Mouse (Mus musculus) liver, adult 2 months (tissue): ENCODE measurements around the gene Raly. TPM values are rescaled to one million over a fixed set of nuclear protein-coding genes. Genes with fewer than 3 reads are reported as not detected.

ENCODE experiments used
- DNase-seq: peaks from one replicate; pipeline ENCODE4 v3.0.0-alpha.2; 2011; ENCODE audit warnings: low read depth, low spot score; ENCODE audit errors: extremely low read depth
- H3K27ac ChIP-seq: fragments of 200-500 bp; replicated peaks from 2 replicates; pipeline ENCODE4 v1.5.1; 2012; ENCODE audit warnings: low read depth, mild to moderate bottlenecking, control low read depth, inconsistent platforms, low read length; ENCODE audit not compliant: insufficient read depth
- H3K27me3 ChIP-seq: fragments of 200-500 bp; 2 replicates; pipeline ENCODE4 v1.6.1; 2012; ENCODE audit warnings: mild to moderate bottlenecking, moderate library complexity, low read length, inconsistent platforms; ENCODE audit not compliant: control insufficient read depth, insufficient read depth
- H3K36me3 ChIP-seq: fragments of 200-500 bp; 2 replicates; pipeline ENCODE4 v1.6.1; 2012; ENCODE audit warnings: low read length, inconsistent platforms; ENCODE audit not compliant: control insufficient read depth, insufficient read depth
- H3K4me1 ChIP-seq: fragments of 200-500 bp; 2 replicates; pipeline ENCODE4 v1.6.1; 2011; ENCODE audit warnings: low read length; ENCODE audit not compliant: control insufficient read depth, insufficient read depth
- H3K4me3 ChIP-seq: fragments of 200-500 bp; 2 replicates; pipeline ENCODE4 v1.5.1; 2011; ENCODE audit warnings: low read depth, mild to moderate bottlenecking, control low read depth, low read length, moderate library complexity; ENCODE audit not compliant: insufficient read depth
- H3K79me2 ChIP-seq: fragments of 200-500 bp; 2 replicates; pipeline ENCODE4 v1.6.1; 2012; ENCODE audit warnings: inconsistent platforms, mild to moderate bottlenecking, low read length, moderate library complexity; ENCODE audit not compliant: control insufficient read depth, insufficient read depth
- H3K9ac ChIP-seq: fragments of 200-500 bp; 2 replicates; pipeline ENCODE4 v1.6.1; 2012; ENCODE audit warnings: low read depth, mild to moderate bottlenecking, control low read depth, inconsistent platforms, low read length
- CTCF ChIP-seq: fragments of 200-500 bp; IDR thresholded peaks from 2 replicates; pipeline ENCODE4 v1.5.1; 2011; ENCODE audit warnings: low read depth, low read length, control low read depth
- POLR2A ChIP-seq: fragments of 200-500 bp; IDR thresholded peaks from 2 replicates; pipeline ENCODE4 v1.6.1; 2011; ENCODE audit warnings: low read length, control low read depth; ENCODE audit not compliant: insufficient read depth; ENCODE audit errors: extremely low read depth
- WGBS: fragments of 180-500 bp; shearing (Covaris S2); methylation state at CpG from one replicate; pipeline ENCODE4 v1.1.7; 2018; 5-methylcytosine and 5-hydroxymethylcytosine counted together
- polyA plus RNA-seq: library from polyadenylated mRNA; depleted of rRNA; stranded (reverse); fragments of >200 nt; gene quantifications from 2 replicates; pipeline ENCODE4 v1.2.3, GENCODE M21; 2012
- total RNA-seq: library from RNA; depleted of rRNA; stranded (reverse); fragments of >200 nt; gene quantifications from 2 replicates; pipeline ENCODE4 v1.2.3, GENCODE M21; 2014

Raly gene
- total and polyA plus RNA-seq, 2 experiments: 57.6 to 79.0 TPM

DNA sequence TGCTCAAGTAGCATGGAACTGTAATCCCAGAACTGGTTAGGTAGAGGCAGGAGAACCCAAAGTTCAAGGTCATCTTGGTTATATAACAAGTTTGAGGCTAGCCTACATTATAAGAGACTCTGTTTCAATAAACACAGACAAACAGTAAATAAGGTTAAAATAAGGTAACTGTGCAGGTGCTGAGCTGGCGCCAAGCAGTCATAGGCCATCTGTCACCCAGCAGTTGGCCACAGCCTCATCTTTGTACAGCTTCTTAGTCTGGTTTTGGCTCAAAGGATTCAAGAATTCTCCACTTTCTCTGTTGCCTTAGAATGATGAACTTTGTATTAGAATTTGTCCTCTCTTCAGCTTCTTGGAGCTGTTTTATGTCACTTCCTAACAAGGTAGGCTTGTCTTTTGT lies 77.2 kb downstream of the Raly start:
- no peak overlapping the region for H3K4me3 ChIP-seq
- H3K4me1 ChIP-seq: peaks cover 2% of the 10 kb centered on the region; the same call in 1 of the 2 replicates
- H3K27me3 ChIP-seq: no peaks in the 10 kb centered on the region
- peaks cover 65% of the 10 kb centered on the region for H3K36me3 ChIP-seq
- 43% methylated on average over 1 of the region's 1 CpGs for WGBS
- H3K27ac ChIP-seq: peak overlapping the region; percentile 50; the same call in 1 of the 2 replicates
- TF ChIP-seq POLR2A (no peak), CTCF (no peak)
- DNase-seq: peak; percentile 67
- no peak overlapping the region for H3K9ac ChIP-seq
- H3K79me2 ChIP-seq: no peaks in the 10 kb centered on the region

DNA sequence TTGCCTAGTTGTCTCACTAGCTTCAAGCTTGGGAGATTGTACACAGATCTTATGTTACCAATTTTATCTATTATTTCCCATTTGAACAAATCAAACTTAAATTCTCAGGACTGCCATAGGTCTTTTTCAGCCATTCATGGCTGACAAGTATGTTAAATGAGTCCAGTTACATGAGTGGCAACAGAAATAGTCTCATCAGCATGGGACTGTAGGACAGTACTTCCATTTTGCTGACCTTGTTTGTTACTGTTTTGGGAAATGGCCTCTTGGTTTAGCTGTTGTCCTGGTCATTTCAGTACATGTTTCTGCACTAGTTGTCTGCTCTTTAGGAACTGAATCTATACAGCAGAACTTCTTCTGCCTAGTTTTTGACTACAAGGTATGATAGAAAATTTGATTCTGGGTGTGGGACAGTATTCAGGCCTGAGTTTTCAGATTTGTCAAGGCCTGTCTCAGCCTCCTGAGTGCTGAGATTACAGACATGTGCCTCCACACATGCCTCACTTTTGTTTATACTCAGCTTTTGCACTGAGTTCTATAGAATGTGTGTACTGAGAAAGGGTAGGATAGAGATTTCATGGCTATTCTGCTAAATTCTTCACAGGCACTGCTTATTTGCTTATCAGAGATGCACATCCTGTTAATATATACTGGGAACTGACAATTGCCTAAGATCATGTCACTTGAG lies 79.2 kb downstream of the Raly start:
- no peak overlapping the region for H3K9ac ChIP-seq
- peaks cover 67% of the 10 kb centered on the region for H3K36me3 ChIP-seq
- no peak overlapping the region for H3K27ac ChIP-seq
- peaks cover 2% of the 10 kb centered on the region; the same call in 1 of the 2 replicates for H3K4me1 ChIP-seq
- no peak for DNase-seq
- H3K27me3 ChIP-seq: no peaks in the 10 kb centered on the region
- H3K4me3 ChIP-seq: no peak overlapping the region
- H3K79me2 ChIP-seq: no peaks in the 10 kb centered on the region
- TF ChIP-seq POLR2A (no peak), CTCF (no peak)

DNA sequence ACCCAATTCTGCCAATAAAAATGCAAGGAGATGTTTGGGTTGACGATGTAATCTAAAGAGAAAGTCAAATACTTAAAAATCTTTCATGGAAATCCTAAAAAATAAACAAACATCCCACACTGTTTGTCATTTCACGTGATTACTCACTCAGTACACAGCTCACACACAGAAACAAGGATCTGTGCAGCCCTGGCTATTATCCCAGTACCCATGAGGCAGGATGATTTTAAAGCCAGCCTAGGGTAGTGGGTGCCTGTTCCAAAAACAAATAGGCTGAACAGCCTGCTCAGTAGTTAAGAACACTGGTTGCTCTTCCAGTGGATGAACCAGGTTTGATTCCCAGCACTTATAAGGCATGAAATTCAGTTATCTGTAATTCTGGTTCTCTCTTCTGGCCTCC lies 85.7 kb downstream of the Raly start:
- H3K36me3 ChIP-seq: peaks cover 59% of the 10 kb centered on the region
- no peaks in the 10 kb centered on the region; the same call in 1 of the 2 replicates for H3K4me1 ChIP-seq
- no peak for DNase-seq
- no peak overlapping the region for H3K9ac ChIP-seq
- TF ChIP-seq POLR2A (no peak), CTCF (no peak)
- H3K4me3 ChIP-seq: no peak overlapping the region
- 46% methylated on average over 2 of the region's 2 CpGs for WGBS
- no peak overlapping the region for H3K27ac ChIP-seq
- no peaks in the 10 kb centered on the region for H3K27me3 ChIP-seq
- H3K79me2 ChIP-seq: no peaks in the 10 kb centered on the region; the same call in 1 of the 2 replicates

DNA sequence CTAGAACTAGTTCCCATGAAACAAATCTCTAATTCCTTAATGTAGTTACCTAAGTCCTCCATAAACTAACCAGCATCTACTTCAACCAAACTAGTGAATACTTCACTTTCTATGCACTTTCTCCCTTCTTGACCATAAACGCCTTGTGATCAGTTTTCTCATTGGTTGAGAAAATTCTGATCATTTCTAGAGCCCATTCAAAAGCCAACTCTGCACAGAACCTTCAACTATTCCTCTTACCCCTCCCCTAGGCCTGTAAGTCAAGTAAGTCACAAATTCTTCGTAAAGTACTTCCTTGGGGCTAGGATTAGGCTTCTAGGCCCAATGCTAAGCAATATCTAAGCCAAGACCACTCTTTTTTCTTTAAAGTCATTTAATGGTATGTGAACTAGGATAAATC lies 100.7 kb downstream of the Raly start:
- 5% methylated on average over 2 of the region's 2 CpGs for WGBS
- no peak overlapping the region for H3K27ac ChIP-seq

DNA sequence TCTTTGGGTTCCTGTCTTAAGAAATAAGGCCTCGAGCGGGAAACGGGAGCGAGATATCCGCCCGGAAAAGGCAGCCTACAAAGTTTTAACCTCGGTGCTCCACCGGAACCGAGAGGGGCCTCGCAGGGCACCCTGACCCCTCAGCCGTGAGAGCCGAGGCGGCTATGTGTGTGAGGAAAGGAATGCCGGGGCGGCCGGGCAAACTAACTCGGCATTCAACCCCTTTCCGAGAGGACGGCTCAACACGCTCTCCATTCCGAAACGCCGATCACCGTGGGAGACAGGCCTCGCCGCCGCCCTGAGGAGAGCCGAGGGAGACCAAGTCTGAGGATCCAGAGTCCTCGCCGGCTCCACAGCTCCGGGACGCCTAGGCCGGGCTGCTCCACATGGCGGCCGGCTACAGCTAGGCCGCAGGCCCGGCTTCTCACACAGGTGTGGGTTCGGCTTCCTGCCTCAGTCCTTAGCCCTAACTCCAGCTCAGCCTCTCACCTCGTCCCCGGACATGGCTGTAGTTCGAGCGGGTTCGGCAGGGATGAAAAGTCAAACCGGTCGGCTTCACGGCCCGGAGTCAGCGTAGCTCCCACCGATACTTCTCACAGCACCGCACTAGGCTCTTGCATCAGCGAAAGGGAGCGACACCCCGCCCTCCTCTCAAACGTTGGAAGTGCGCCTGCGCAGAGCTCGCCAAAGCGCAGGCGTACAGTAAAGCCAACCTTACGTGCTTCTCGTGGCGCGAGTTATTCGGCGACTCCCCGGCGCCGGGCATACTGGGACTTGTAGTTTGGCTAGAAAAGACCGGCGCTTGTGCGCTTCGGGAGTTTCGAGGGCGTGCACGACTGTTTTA lies 101.5 kb downstream of the Raly start, which contains the start of gene Eif2s2:
Eif2s2 (minus strand) TSS at position 735 of the 844 bp plus-strand sequence.
- under 1% methylated on average over 75 of the region's 75 CpGs for WGBS
- Histone ChIP-seq H3K9ac (peak within 1 kb of the TSS; percentile 86), H3K27me3 (no peaks in the 10 kb centered on the region), H3K4me3 (peak within 1 kb of the TSS; percentile 72), H3K36me3 (peaks cover 6% of the 10 kb centered on the region), H3K79me2 (peaks cover 12% of the 10 kb centered on the region; the same call in 1 of the 2 replicates), H3K27ac (peak within 1 kb of the TSS; percentile 54), H3K4me1 (peaks cover 11% of the 10 kb centered on the region)
- TF ChIP-seq POLR2A: 0 out of 2 replicates have a peak, but pooled peaks have one; percentile 52
- TF ChIP-seq CTCF: no peak
- DNase-seq: peak; percentile 91

More for the DNA sequence above, 100.7 kb downstream of the Raly start:
- peak overlapping the region; percentile 72; the same call in 1 of the 2 replicates for H3K4me3 ChIP-seq
- H3K36me3 ChIP-seq: peaks cover 12% of the 10 kb centered on the region
- peaks cover 12% of the 10 kb centered on the region; the same call in 1 of the 2 replicates for H3K79me2 ChIP-seq
- no peaks in the 10 kb centered on the region for H3K27me3 ChIP-seq
- peak overlapping the region; percentile 26; the same call in 1 of the 2 replicates for H3K9ac ChIP-seq
- TF ChIP-seq POLR2A: no peak
- TF ChIP-seq CTCF: no peak
- H3K4me1 ChIP-seq: peaks cover 11% of the 10 kb centered on the region
- no peak for DNase-seq

DNA sequence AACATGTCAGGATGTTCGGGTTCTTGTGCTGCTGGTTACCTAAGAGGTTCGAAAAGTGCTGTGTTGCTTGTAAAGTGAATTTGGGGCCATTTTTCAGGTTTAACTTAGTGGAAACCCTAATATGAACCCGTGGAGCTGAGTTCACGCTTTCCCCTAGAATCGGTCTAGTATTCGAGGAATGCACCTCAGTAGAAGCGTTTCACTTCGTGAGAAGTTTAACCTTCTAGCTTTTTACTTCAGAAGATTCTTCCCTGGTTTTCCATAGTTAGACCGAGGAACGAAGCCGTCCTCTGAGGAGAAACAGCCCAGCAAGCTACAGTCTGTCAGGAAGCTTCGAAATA lies 102.1 kb downstream of the Raly start:
- no peak overlapping the region for H3K27ac ChIP-seq
- 8% methylated on average over 12 of the region's 12 CpGs for WGBS

More for the DNA sequence above, 102.1 kb downstream of the Raly start:
- no peak for DNase-seq
- no peak for TF ChIP-seq POLR2A
- no peak for TF ChIP-seq CTCF
- Histone ChIP-seq H3K9ac (no peak overlapping the region), H3K36me3 (peaks cover 3% of the 10 kb centered on the region), H3K4me3 (peak overlapping the region; percentile 22), H3K27me3 (no peaks in the 10 kb centered on the region), H3K79me2 (peaks cover 12% of the 10 kb centered on the region; the same call in 1 of the 2 replicates), H3K4me1 (peaks cover 11% of the 10 kb centered on the region)
